ENCODE assay signal across 8 mouse cellular contexts in genomic region chr10:8196300-8196699, GRCm38 (mm10).
DNase-seq lines count a peak whose midpoint lies in the region; TF ChIP-seq lines count a peak whose summit lies in the region.

No protein-coding gene starts in this region.

- H3K36me3 ChIP-seq in small intestine, adult 2 months (ENCODE audit: control insufficient read depth, insufficient read depth, low read length), result no peaks in the 10 kb centered on the region

- intact Hi-C loops in left cerebral cortex, postnatal 25 days (cut with DNase I), result loop anchor here (1.0 to 5.0 kb wide), 5 partner anchors 41 to 384 kb away; partner anchors contain the start of gene Tab2

- no peaks in the 10 kb centered on the region for H3K27me3 ChIP-seq in small intestine, adult 2 months (ENCODE audit: control insufficient read depth, insufficient read depth, low read length)

- no peak overlapping the region for H3K4me3 ChIP-seq in small intestine, adult 2 months (ENCODE audit: low read depth, low read length)

- TF ChIP-seq POLR2A in small intestine, adult 2 months (IDR thresholded peaks at IDR 0.05; ENCODE audit: low read depth, low read length), result no peak

- no peak overlapping the region for H3K27ac ChIP-seq in small intestine, adult 2 months (ENCODE audit: insufficient read depth, low read depth, low read length)

- TF ChIP-seq CTCF in small intestine, adult 2 months (IDR thresholded peaks at IDR 0.05; ENCODE audit: extremely low read depth, insufficient read length, insufficient replicate concordance, low read depth, low read length), result peak; percentile 68; the same call in 1 of the 2 replicates

- DNase-seq in 3T3-L1 (ENCODE audit: low read depth, low spot score) (peak; percentile 89), adipocyte (ENCODE audit: low spot score) (peak; percentile 89)
- peak; percentile 92 for DNase-seq in embryo, embryonic 10 days (ENCODE audit: low spot score)
- peak; percentile 62 to 81 for DNase-seq in heart, adult 18-20 months
- DNase-seq in kidney, adult 11 months, result peak; percentile 63
- DNase-seq in left cerebral cortex, postnatal 25 days (ENCODE audit: low spot score in 2 of 2), result peak; percentile 81 to 90
- peak; percentile 82 for DNase-seq in mesoderm, embryonic 11.5 days (ENCODE audit: low read depth, low spot score)

- peaks cover 4% of the 10 kb centered on the region; the same call in 1 of the 2 replicates for H3K4me1 ChIP-seq in small intestine, adult 2 months (ENCODE audit: control insufficient read depth, insufficient read depth, insufficient read length, low read length)

- WGBS in small intestine, adult 2 months, result 2% methylated on average over 2 of the region's 2 CpGs
